24 mouse cellular contexts compared by ENCODE assay signal in genomic region chr8:86706756-86707155, GRCm38 (mm10). TPM values are rescaled to one million over a fixed set of nuclear protein-coding genes. Genes with fewer than 3 reads are reported as not detected.
DNase-seq lines count a peak whose midpoint lies in the region; ATAC-seq lines count a peak whose summit lies in the region.
"Had no signal": no experiment of that assay in that cellular context is flagged by ENCODE, and none has a peak within 500 bp of the region (broad histone marks: within the 10 kb centered on the region; RNA-seq: fewer than 3 reads in every experiment).

No protein-coding gene starts in this region.

- intact Hi-C loops in heart, postnatal 25 days (cut with DNase I): no loop called here

- ATAC-seq in CD4-positive, CD25-positive, alpha-beta regulatory T cell, adult 4 months: peak; percentile 19
- ATAC-seq in liver, embryonic 15.5 days (ENCODE audit: insufficient read depth): no peak
- ATAC-seq: forebrain, embryonic 15.5 days; midbrain, embryonic 15.5 days had no signal

- peaks cover 45% of the 10 kb centered on the region for H3K4me1 ChIP-seq in liver, embryonic 15.5 days (replicated peaks)
- H3K4me1 ChIP-seq: heart, embryonic 10.5 days; hindbrain, embryonic 12.5 days; limb, embryonic 12.5 days; midbrain, embryonic 15.5 days; neural tube, embryonic 15.5 days had no signal

- H3K4me2 ChIP-seq in liver, embryonic 15.5 days: no peak overlapping the region
- H3K4me2 ChIP-seq: forebrain, embryonic 15.5 days; hindbrain, embryonic 12.5 days; limb, embryonic 12.5 days; midbrain, embryonic 15.5 days; neural tube, embryonic 15.5 days had no signal

- no peak overlapping the region for H3K9ac ChIP-seq in liver, embryonic 15.5 days
- H3K9ac ChIP-seq: forebrain, embryonic 15.5 days; hindbrain, embryonic 12.5 days; limb, embryonic 12.5 days; midbrain, embryonic 15.5 days; neural tube, embryonic 15.5 days had no signal

- no peak overlapping the region for H3K4me3 ChIP-seq in liver, embryonic 15.5 days (replicated peaks)
- H3K4me3 ChIP-seq: forebrain, embryonic 15.5 days; heart, embryonic 10.5 days; hindbrain, embryonic 12.5 days; limb, embryonic 12.5 days; midbrain, embryonic 15.5 days; myocyte; neural tube, embryonic 15.5 days had no signal

- H3K27me3 ChIP-seq in liver, embryonic 15.5 days: no peaks in the 10 kb centered on the region
- H3K27me3 ChIP-seq: CH12.LX; forebrain, embryonic 15.5 days; hindbrain, embryonic 12.5 days; limb, embryonic 12.5 days; midbrain, embryonic 15.5 days; neural tube, embryonic 15.5 days had no signal

- H3K27ac ChIP-seq in liver, embryonic 15.5 days (replicated peaks): 0 out of 2 replicates have a peak overlapping the region, but pooled peaks have one; percentile 3
- H3K27ac ChIP-seq: forebrain, embryonic 15.5 days; heart, embryonic 10.5 days; hindbrain, embryonic 12.5 days; limb, embryonic 12.5 days; midbrain, embryonic 15.5 days; neural tube, embryonic 15.5 days; stomach, postnatal 0 days had no signal

- DNase-seq in heart, adult 11 months: peak; percentile 85
- DNase-seq in heart, postnatal 25 days (ENCODE audit: low spot score): no peak
- DNase-seq in thymus, postnatal 25 days: peak; percentile 53
- no peak for DNase-seq in left cerebral cortex, adult 18-20 months (ENCODE audit: low spot score in 2 of 2)
- DNase-seq in adrenal gland, postnatal 4 days (ENCODE audit: low spot score in 2 of 2): no peak
- DNase-seq in testis, postnatal 14 days (ENCODE audit: low spot score): no peak
- DNase-seq: adrenal gland, adult 2 months; cerebellum, postnatal 14 days; embryo, embryonic 11 days; kidney, adult 8-10 months; kidney, postnatal 25 days; lung, adult 2 months; right cerebral cortex, postnatal 25 days had no signal

- no peaks in the 10 kb centered on the region for H3K9me3 ChIP-seq in liver, embryonic 15.5 days (replicated peaks)
- H3K9me3 ChIP-seq: forebrain, embryonic 15.5 days; heart, embryonic 10.5 days; hindbrain, embryonic 12.5 days; limb, embryonic 12.5 days; midbrain, embryonic 15.5 days; neural tube, embryonic 15.5 days had no signal

- 42% methylated on average over 5 of the region's 5 CpGs for WGBS in liver, embryonic 15.5 days (ENCODE audit: insufficient replicate concordance)

- peaks cover 29% of the 10 kb centered on the region for H3K36me3 ChIP-seq in liver, embryonic 15.5 days (replicated peaks)
- H3K36me3 ChIP-seq: forebrain, embryonic 15.5 days; midbrain, embryonic 15.5 days had no signal

RNA-seq across cellular contexts. Expression of gene Gm10638, which starts 38.7 kb away (rescaled TPM):
- total RNA-seq in heart, postnatal 25 days (2021): 1 to 10 TPM; 2.1 to 3.0 TPM
- polyA plus RNA-seq in CD4-positive, CD25-positive, alpha-beta regulatory T cell, adult 4 months (2017; shearing (Covaris generic)): not detected
- polyA plus RNA-seq in liver, embryonic 15.5 days (2015; fragmentation: Nextera tagmentation; extraction: Ambion mirVana): 0.91 and 1.3 TPM in 2 replicates
- 1 to 10 TPM; 1.8 to 2.3 TPM for total RNA-seq in left cerebral cortex, adult 18-20 months (2021)
- 1 to 10 TPM; 4.2 to 5.2 TPM for total RNA-seq in adrenal gland, postnatal 4 days (2021)

RNA-seq across cellular contexts. Expression of gene Siah1a, which starts 39.0 kb away (rescaled TPM):
- 10 to 100 TPM; 14.9 to 15.6 TPM for total RNA-seq in heart, postnatal 25 days (2021)
- polyA plus RNA-seq in CD4-positive, CD25-positive, alpha-beta regulatory T cell, adult 4 months (2017; shearing (Covaris generic)): 1 to 10 TPM; 4.8 to 7.9 TPM
- polyA plus RNA-seq in liver, embryonic 15.5 days (2015; fragmentation: Nextera tagmentation; extraction: Ambion mirVana): 14.2 and 15.4 TPM in 2 replicates
- 10 to 100 TPM; 31.0 to 33.8 TPM for total RNA-seq in left cerebral cortex, adult 18-20 months (2021)
- total RNA-seq in adrenal gland, postnatal 4 days (2021): 10 to 100 TPM; 32.0 to 35.5 TPM

Comparison
In these comparisons a context has a peak if more than half of its experiments do, and no peak if none do; other contexts are left out.
1. DNase-seq: peak in heart, adult 11 months (single experiment) and thymus, postnatal 25 days (single experiment); none in heart, postnatal 25 days (single experiment), left cerebral cortex, adult 18-20 months (0 of 2), adrenal gland, postnatal 4 days (0 of 2) and testis, postnatal 14 days (single experiment).